Comparison of ENCODE assay signal across 19 mouse cellular contexts in genomic region chr5:103269206-103269605, GRCm38 (mm10). TPM values are rescaled to one million over a fixed set of nuclear protein-coding genes. Genes with fewer than 3 reads are reported as not detected.
A peak's percentile ranks its signal among the peaks of the same experiment; 100 is the strongest.
DNase-seq lines count a peak whose midpoint lies in the region; TF ChIP-seq lines count a peak whose summit lies in the region.
"Had no signal": no experiment of that assay in that cellular context is flagged by ENCODE, and none has a peak within 500 bp of the region (broad histone marks: within the 10 kb centered on the region; RNA-seq: fewer than 3 reads in every experiment).

No protein-coding gene starts in this region.

- H3K9me3 ChIP-seq in CH12.LX (replicated peaks; ENCODE audit: low read length), result no peaks in the 10 kb centered on the region
- H3K9me3 ChIP-seq: embryonic facial prominence, embryonic 13.5 days; forebrain, embryonic 12.5 days; heart, embryonic 10.5 days; hindbrain, embryonic 10.5 days; intestine, embryonic 15.5 days had no signal

- in situ Hi-C loops in CH12.LX (cut with MboI; ENCODE audit: low pct_ligation_motif_present, low pct_unique_long_range_greater_than_20kb, low sequenced_read_pairs), result no loop called here

- H3K27me3 ChIP-seq in CH12.LX (replicated peaks), result no peaks in the 10 kb centered on the region
- H3K27me3 ChIP-seq: embryonic facial prominence, embryonic 13.5 days; forebrain, embryonic 12.5 days had no signal

- H3K4me2 ChIP-seq in CH12.LX (ENCODE audit: insufficient read depth, low read depth, poor library complexity, severe bottlenecking), result no peak overlapping the region
- H3K4me2 ChIP-seq: embryonic facial prominence, embryonic 13.5 days; forebrain, embryonic 12.5 days; hindbrain, embryonic 14.5 days; intestine, embryonic 15.5 days had no signal

- dilution Hi-C loops in CH12.LX (cut with MboI; ENCODE audit: extremely low pct_ligation_motif_present, extremely low pct_unique_long_range_greater_than_20kb, low sequenced_read_pairs), result no loop called here

- H3K27ac ChIP-seq in layer of hippocampus, adult 2 months, result no peak overlapping the region
- no peak overlapping the region for H3K27ac ChIP-seq in CH12.LX (ENCODE audit: insufficient read depth, low read depth)
- H3K27ac ChIP-seq: embryonic facial prominence, embryonic 13.5 days; forebrain, embryonic 12.5 days; heart, embryonic 10.5 days; hindbrain, embryonic 10.5 days; hindbrain, embryonic 14.5 days; intestine, embryonic 15.5 days had no signal

- TF ChIP-seq EP300 in CH12.LX (IDR thresholded peaks at IDR 0.05; ENCODE audit: low read length), result no peak; the same call in 1 of the 2 replicates

- TF ChIP-seq CTCF in layer of hippocampus, adult 2 months (conservative IDR thresholded peaks at IDR 0.05), result no peak
- no peak for TF ChIP-seq CTCF in CH12.LX (conservative IDR thresholded peaks at IDR 0.05 in 1 of 2, IDR thresholded peaks at IDR 0.05 in 1 of 2; ENCODE audit: low read depth in 2 of 2, low read length in 2 of 2)

- peaks cover 2 to 12% of the 10 kb centered on the region in 2 experiments; a peak in 3 of 4 replicates for H3K4me1 ChIP-seq in CH12.LX (ENCODE audit: control insufficient read depth in 1 of 2, insufficient read depth in 2 of 2)
- H3K4me1 ChIP-seq: embryonic facial prominence, embryonic 13.5 days; forebrain, embryonic 12.5 days; heart, embryonic 10.5 days; hindbrain, embryonic 10.5 days; intestine, embryonic 15.5 days had no signal

- no peak for TF ChIP-seq POLR2A in CH12.LX (IDR thresholded peaks at IDR 0.05; ENCODE audit: low read depth, low read length)

- H3K36me3 ChIP-seq in CH12.LX (replicated peaks in 1 of 2; ENCODE audit: control insufficient read depth in 1 of 2, insufficient read depth in 1 of 2, low read length in 1 of 2), result no peaks in the 10 kb centered on the region
- H3K36me3 ChIP-seq: embryonic facial prominence, embryonic 13.5 days; forebrain, embryonic 12.5 days; heart, embryonic 10.5 days; hindbrain, embryonic 10.5 days; intestine, embryonic 15.5 days had no signal

- no peak for TF ChIP-seq RAD21 in CH12.LX (IDR thresholded peaks at IDR 0.05; ENCODE audit: low read depth, low read length)

- H3K79me2 ChIP-seq in CH12.LX (replicated peaks; ENCODE audit: control insufficient read depth, extremely low read depth, insufficient read depth, poor library complexity, severe bottlenecking), result no peaks in the 10 kb centered on the region

- no peak overlapping the region for H3K4me3 ChIP-seq in layer of hippocampus, adult 2 months
- no peak overlapping the region for H3K4me3 ChIP-seq in CH12.LX (replicated peaks in 1 of 3; ENCODE audit: low read depth in 2 of 3, low read length in 2 of 3, poor library complexity in 1 of 3)
- H3K4me3 ChIP-seq: embryonic facial prominence, embryonic 13.5 days; forebrain, embryonic 12.5 days; heart, embryonic 10.5 days; hindbrain, embryonic 10.5 days; intestine, embryonic 15.5 days had no signal

- H3K9ac ChIP-seq in CH12.LX (ENCODE audit: insufficient read depth, low read depth), result no peak overlapping the region
- H3K9ac ChIP-seq: embryonic facial prominence, embryonic 13.5 days; forebrain, embryonic 12.5 days; hindbrain, embryonic 14.5 days; intestine, embryonic 15.5 days had no signal

- DNase-seq in layer of hippocampus, adult 2 months (ENCODE audit: low spot score in 2 of 2), result peak; percentile 18 to 44
- no peak for DNase-seq in layer of hippocampus, adult 9-10 months (ENCODE audit: low spot score)
- DNase-seq in CH12.LX (ENCODE audit: extremely low read depth), result peak; percentile 61
- DNase-seq in layer of hippocampus, adult 9-11 months, result peak; percentile 27
- no peak for DNase-seq in right cerebral cortex, postnatal 4 days
- no peak for DNase-seq in urinary bladder, postnatal 10 days (ENCODE audit: low spot score)
- DNase-seq in kidney, adult 8-10 months, result no peak
- DNase-seq: adrenal gland, postnatal 14 days; cerebellum, adult 2 months; cerebellum, postnatal 10 days; gastrocnemius, postnatal 10 days; heart, adult 18-20 months; heart, postnatal 14 days had no signal

TF ChIP-seq in CH12.LX, 34 proteins besides CTCF, POLR2A, EP300 and RAD21:
- TF ChIP-seq IRF4 (IDR thresholded peaks at IDR 0.05; ENCODE audit: low read depth, low read length) (0 out of 2 replicates have a peak, but pooled peaks have one; percentile 41), BHLHE40 (IDR thresholded peaks at IDR 0.05; ENCODE audit: low read depth, low read length) (0 out of 2 replicates have a peak, but pooled peaks have one; percentile 18), MAZ (IDR thresholded peaks at IDR 0.05; ENCODE audit: low read depth, low read length) (no peak)

RNA-seq across cellular contexts. Expression of gene Mapk10, which starts 58.1 kb away (rescaled TPM):
- 100 to 1,000 TPM; 470 to 471 TPM for total RNA-seq in layer of hippocampus, adult 2 months (2021)
- total RNA-seq in CH12.LX (2012; rRNA removed) (0.29 and 0.47 TPM in 2 replicates), CH12.LX (2014; rRNA removed) (0.14 and 0.95 TPM in 2 replicates)
- 0.10 and 0.16 TPM in 2 replicates for polyA plus RNA-seq in CH12.LX (2012; ENCODE audit: insufficient read length, low read depth)

Comparison
In these comparisons a context has a peak if more than half of its experiments do, and no peak if none do; other contexts are left out.
1. DNase-seq: peak in layer of hippocampus, adult 2 months (2 of 2), CH12.LX (single experiment) and layer of hippocampus, adult 9-11 months (single experiment); none in layer of hippocampus, adult 9-10 months (single experiment), right cerebral cortex, postnatal 4 days (single experiment), urinary bladder, postnatal 10 days (single experiment) and kidney, adult 8-10 months (0 of 2).
2. RNA of gene Mapk10, which starts 58.1 kb away (total RNA-seq): 470 to 471 TPM in layer of hippocampus, adult 2 months; 0.14 to 0.95 TPM in CH12.LX; every median in the first group is over 100 times any median in the second.